Comparison of ENCODE assay signal across 16 mouse cellular contexts in genomic region chr1:99697089-99697488, GRCm38 (mm10).
"Had no signal": no experiment of that assay in that cellular context is flagged by ENCODE, and none has a peak within 500 bp of the region (broad histone marks: within the 10 kb centered on the region; RNA-seq: fewer than 3 reads in every experiment).

No protein-coding gene starts in this region.

- H3K9me3 ChIP-seq: neural tube, embryonic 13.5 days; neural tube, embryonic 15.5 days; stomach, embryonic 15.5 days had no signal

- H3K9ac ChIP-seq: neural tube, embryonic 13.5 days; neural tube, embryonic 15.5 days; stomach, embryonic 15.5 days had no signal

- H3K27me3 ChIP-seq: neural tube, embryonic 13.5 days; neural tube, embryonic 15.5 days; stomach, embryonic 15.5 days had no signal

- H3K27ac ChIP-seq: neural tube, embryonic 13.5 days; neural tube, embryonic 15.5 days; stomach, embryonic 15.5 days; stomach, postnatal 0 days had no signal

- H3K36me3 ChIP-seq: neural tube, embryonic 13.5 days; neural tube, embryonic 15.5 days; stomach, embryonic 15.5 days had no signal

- H3K4me3 ChIP-seq: neural tube, embryonic 13.5 days; neural tube, embryonic 15.5 days; stomach, embryonic 15.5 days had no signal

- DNase-seq: retina, postnatal 1 day; right cerebral cortex, adult 18-20 months; right cerebral cortex, postnatal 14 days; right cerebral cortex, postnatal 25 days; right cerebral cortex, postnatal 4 days; spleen, adult 18-20 months; thymus, adult 18-20 months; thymus, adult 2 months; thymus, postnatal 14 days; thymus, postnatal 25 days; thymus, postnatal 36 days; thymus, postnatal 4 days had no signal

- H3K4me1 ChIP-seq: neural tube, embryonic 13.5 days; neural tube, embryonic 15.5 days; stomach, embryonic 15.5 days had no signal
